Mouse (Mus musculus) E14TG2a.4 (cell line): ENCODE results near the gene Kmt2c.

ENCODE experiments used
- H3K27me3 ChIP-seq: 2 replicates; pipeline ENCODE4 v1.6.1; 2014; ENCODE audit warnings: low read length, control low read depth; ENCODE audit not compliant: insufficient read depth
- H3K36me3 ChIP-seq: 2 replicates; pipeline ENCODE4 v1.6.1; 2014; ENCODE audit warnings: low read length, control low read depth; ENCODE audit not compliant: insufficient read depth
- H3K4me1 ChIP-seq: replicated peaks from 2 replicates; pipeline ENCODE4 v1.6.1; 2014; ENCODE audit warnings: low read depth, low read length, control low read depth
- H3K4me3 ChIP-seq: replicated peaks from 2 replicates; pipeline ENCODE4 v1.5.1; 2014; ENCODE audit warnings: mild to moderate bottlenecking, low read length
- H3K9me3 ChIP-seq: 2 replicates; pipeline ENCODE4 v1.6.1; 2014; ENCODE audit warnings: low read length, control low read depth
- CTCF ChIP-seq: conservative IDR thresholded peaks from 2 replicates; pipeline ENCODE4 v1.5.1; 2014; ENCODE audit warnings: low read length
- NANOG ChIP-seq: IDR thresholded peaks from 2 replicates; pipeline ENCODE4 v1.6.1; 2014; ENCODE audit warnings: borderline replicate concordance, low read length, mixed read lengths
- POU5F1 ChIP-seq: IDR thresholded peaks from 2 replicates; pipeline ENCODE4 v1.6.1; 2014; ENCODE audit warnings: low read length, borderline replicate concordance

The Kmt2c gene

DNA sequence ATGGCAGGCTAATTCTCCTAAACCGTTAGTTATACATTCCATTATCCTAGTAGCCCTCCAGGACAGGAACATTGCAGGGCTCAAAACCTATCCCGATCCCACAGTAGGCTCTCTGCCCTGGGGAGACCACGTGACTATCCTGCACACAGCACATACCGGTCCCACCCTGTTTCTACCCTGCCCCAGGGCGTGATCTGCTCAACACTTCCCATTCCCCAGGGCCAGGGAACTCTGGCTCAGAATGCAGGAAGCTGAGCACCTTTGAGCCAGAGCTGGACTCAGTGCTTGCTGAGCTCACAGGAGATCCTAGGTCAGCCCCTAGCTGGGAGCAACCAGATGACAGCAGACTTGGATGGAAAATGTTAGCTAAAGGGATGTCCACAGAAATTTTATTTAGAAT lies 27.5 kb upstream of the Kmt2c start:
- 0 out of 2 replicates have a peak, but pooled peaks cover 5% of the 10 kb centered on the region for H3K36me3 ChIP-seq
- no peaks in the 10 kb centered on the region for H3K27me3 ChIP-seq
- H3K4me3 ChIP-seq = peak overlapping the region; percentile 86
- H3K4me1 ChIP-seq = peaks cover 58% of the 10 kb centered on the region
- no peaks in the 10 kb centered on the region for H3K9me3 ChIP-seq
- no peak for TF ChIP-seq CTCF
- no peak for TF ChIP-seq NANOG
- no peak for TF ChIP-seq POU5F1

- TF ChIP-seq NANOG = no peak
- no peak for TF ChIP-seq POU5F1
- no peak for TF ChIP-seq CTCF
- Histone ChIP-seq H3K36me3 (peaks cover 13% of the 10 kb centered on the region; the same call in 1 of the 2 replicates), H3K4me3 (no peak overlapping the region), H3K4me1 (peaks cover 60% of the 10 kb centered on the region), H3K27me3 (no peaks in the 10 kb centered on the region), H3K9me3 (no peaks in the 10 kb centered on the region)
Measured at GRCm38 (mm10) chr5:25521461-25521860, 22.9 kb upstream of the Kmt2c start.

GRCm38 (mm10) chr5:25519820-25520219 lies 21.2 kb upstream of the Kmt2c start:
- TF ChIP-seq POU5F1 (no peak), CTCF (no peak), NANOG (no peak)
- no peaks in the 10 kb centered on the region for H3K27me3 ChIP-seq

GRCm38 (mm10) chr5:25517550-25517949 lies 19.0 kb upstream of the Kmt2c start:
- H3K9me3 ChIP-seq = no peaks in the 10 kb centered on the region
- H3K4me1 ChIP-seq = peaks cover 43% of the 10 kb centered on the region

More at GRCm38 (mm10) chr5:25519820-25520219, 21.2 kb upstream of the Kmt2c start:
- peaks cover 13% of the 10 kb centered on the region; the same call in 1 of the 2 replicates for H3K36me3 ChIP-seq
- no peak overlapping the region for H3K4me3 ChIP-seq
- H3K4me1 ChIP-seq = peaks cover 51% of the 10 kb centered on the region
- H3K9me3 ChIP-seq = no peaks in the 10 kb centered on the region

DNA sequence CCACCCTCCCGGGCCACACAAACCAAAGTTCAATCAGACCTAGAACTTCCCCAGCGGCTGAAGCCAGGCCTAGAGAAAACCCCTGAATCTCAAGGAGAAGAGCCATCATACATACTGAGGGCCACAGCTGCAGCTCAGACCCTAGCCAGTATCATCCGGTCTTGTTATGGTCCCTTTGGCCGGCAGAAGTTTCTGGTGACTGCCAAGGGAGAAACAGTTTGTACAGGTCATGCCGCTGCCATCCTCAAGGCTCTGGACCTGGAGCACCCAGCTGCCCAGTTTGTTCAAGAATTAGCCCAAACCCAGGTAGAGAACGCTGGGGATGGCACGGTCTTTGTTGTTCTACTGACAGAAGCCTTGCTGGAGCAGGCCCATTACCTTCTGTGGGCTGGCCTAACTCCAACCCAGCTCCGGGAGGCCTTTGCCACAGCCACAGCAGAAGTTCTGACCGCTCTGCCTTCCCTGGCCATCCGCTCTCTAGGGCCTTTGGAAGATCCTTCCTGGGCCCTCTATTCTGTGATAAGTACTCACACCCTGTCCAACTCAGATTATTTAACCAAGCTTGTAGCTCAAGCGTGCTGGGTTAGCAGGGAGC lies 17.8 kb upstream of the Kmt2c start:
- Histone ChIP-seq H3K4me3 (peak overlapping the region; percentile 24), H3K36me3 (peaks cover 10% of the 10 kb centered on the region; the same call in 1 of the 2 replicates), H3K9me3 (no peaks in the 10 kb centered on the region), H3K27me3 (no peaks in the 10 kb centered on the region), H3K4me1 (peaks cover 43% of the 10 kb centered on the region)
- no peak for TF ChIP-seq NANOG
- TF ChIP-seq POU5F1 = no peak
- TF ChIP-seq CTCF = no peak

More at GRCm38 (mm10) chr5:25517550-25517949, 19.0 kb upstream of the Kmt2c start:
- H3K4me3 ChIP-seq = no peak overlapping the region
- H3K27me3 ChIP-seq = no peaks in the 10 kb centered on the region
- peaks cover 13% of the 10 kb centered on the region; the same call in 1 of the 2 replicates for H3K36me3 ChIP-seq
- TF ChIP-seq NANOG (no peak), POU5F1 (no peak), CTCF (no peak)

DNA sequence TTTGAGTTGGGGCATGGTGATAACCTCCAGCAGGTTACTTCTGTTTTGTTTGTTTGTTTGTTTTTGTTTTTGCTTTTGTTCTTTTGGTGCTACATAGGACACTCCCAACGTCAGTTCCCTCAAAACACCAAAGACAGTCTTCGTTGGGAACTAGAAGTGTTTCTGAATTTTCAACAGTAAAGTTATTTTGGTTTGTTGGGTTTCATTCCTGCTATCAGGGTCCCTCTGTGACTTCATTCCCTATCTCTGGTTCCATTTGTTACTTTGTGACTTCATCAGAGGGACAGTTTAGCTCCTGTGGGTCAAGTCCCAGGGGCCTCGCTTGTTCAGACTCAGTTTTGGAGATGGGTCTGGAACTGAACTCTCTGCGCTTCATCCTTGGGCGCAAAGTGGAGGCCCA lies 17.2 kb upstream of the Kmt2c start, which contains the start of gene Cct8l1:
Gene Cct8l1, plus strand, starts transcription at position 301 of the 400 bp plus-strand sequence.
- Histone ChIP-seq H3K4me3 (peak within 1 kb of the TSS; percentile 24), H3K9me3 (no peaks in the 10 kb centered on the region)
- TF ChIP-seq CTCF (no peak), POU5F1 (no peak), NANOG (no peak)

GRCm38 (mm10) chr5:25506041-25506440 lies 7.5 kb upstream of the Kmt2c start:
- Histone ChIP-seq H3K4me1 (peaks cover 5% of the 10 kb centered on the region; the same call in 1 of the 2 replicates), H3K9me3 (no peaks in the 10 kb centered on the region), H3K27me3 (no peaks in the 10 kb centered on the region), H3K36me3 (no peaks in the 10 kb centered on the region), H3K4me3 (no peak overlapping the region)
- TF ChIP-seq POU5F1 (no peak), NANOG (no peak), CTCF (no peak)

More for the DNA sequence above, 17.2 kb upstream of the Kmt2c start, which contains the start of gene Cct8l1:
- Histone ChIP-seq H3K4me1 (peaks cover 42% of the 10 kb centered on the region), H3K36me3 (peaks cover 7% of the 10 kb centered on the region; the same call in 1 of the 2 replicates), H3K27me3 (no peaks in the 10 kb centered on the region)

GRCm38 (mm10) chr5:25500686-25501085 lies 2.1 kb upstream of the Kmt2c start:
- Histone ChIP-seq H3K4me1 (peaks cover 28% of the 10 kb centered on the region), H3K4me3 (peak overlapping the region; percentile 99; the same call in 1 of the 2 replicates), H3K27me3 (peaks cover 9% of the 10 kb centered on the region), H3K9me3 (no peaks in the 10 kb centered on the region), H3K36me3 (no peaks in the 10 kb centered on the region)
- TF ChIP-seq NANOG (no peak), CTCF (no peak), POU5F1 (no peak)
